Mouse (Mus musculus): ENCODE data around the gene Arl3. TPM values are rescaled to one million over a fixed set of nuclear protein-coding genes. Genes with fewer than 3 reads are reported as not detected.
A peak's percentile ranks its signal among the peaks of the same experiment; 100 is the strongest.

Gene Arl3
- total and polyA plus RNA-seq, 3 experiments, result 24.1 to 46.5 (median 45.3) TPM

- H3K4me3 ChIP-seq (replicated peaks in 1 of 3; ENCODE audit: low read depth in 2 of 3, low read length in 2 of 3, poor library complexity in 1 of 3), result peak overlapping the region in 1 of 3 experiments; percentile 16
- H3K4me1 ChIP-seq (ENCODE audit: control insufficient read depth in 1 of 2, insufficient read depth in 2 of 2), result peaks cover 30 to 66% of the 10 kb centered on the region in 2 experiments
- TF ChIP-seq TCF12 (IDR thresholded peaks at IDR 0.05; ENCODE audit: low read depth, low read length) (peak; percentile 96), JUN (IDR thresholded peaks at IDR 0.05; ENCODE audit: insufficient read depth, low read depth, low read length) (no peak), CHD2 (IDR thresholded peaks at IDR 0.05; ENCODE audit: low read length) (0 out of 2 replicates have a peak, but pooled peaks have one; percentile 31), ETS1 (conservative IDR thresholded peaks at IDR 0.05; ENCODE audit: low read depth, low read length) (peak; percentile 96), IRF4 (IDR thresholded peaks at IDR 0.05; ENCODE audit: low read depth, low read length) (no peak), ELF1 (IDR thresholded peaks at IDR 0.05; ENCODE audit: low read depth, low read length) (peak; percentile 62), ZMIZ1 (IDR thresholded peaks at IDR 0.05; ENCODE audit: low read depth, low read length) (peak; percentile 61), NELFE (IDR thresholded peaks at IDR 0.05; ENCODE audit: low read depth, low read length) (0 out of 2 replicates have a peak, but pooled peaks have one; percentile 15), RCOR1 (conservative IDR thresholded peaks at IDR 0.05; ENCODE audit: low read depth, low read length) (no peak), MAZ (IDR thresholded peaks at IDR 0.05; ENCODE audit: low read depth, low read length) (peak; percentile 25; the same call in 1 of the 2 replicates), MXI1 (IDR thresholded peaks at IDR 0.05; ENCODE audit: low read depth, low read length) (peak; percentile 44; the same call in 1 of the 2 replicates), POLR2A (IDR thresholded peaks at IDR 0.05; ENCODE audit: low read depth, low read length) (peak; percentile 64), MEF2A (IDR thresholded peaks at IDR 0.05; ENCODE audit: borderline replicate concordance, low read depth, low read length) (peak; percentile 60; the same call in 1 of the 2 replicates), UBTF (IDR thresholded peaks at IDR 0.05; ENCODE audit: low read depth, low read length) (no peak)
- H3K9me3 ChIP-seq (replicated peaks; ENCODE audit: low read length), result no peaks in the 10 kb centered on the region
- H3K36me3 ChIP-seq (replicated peaks in 1 of 2; ENCODE audit: control insufficient read depth in 1 of 2, insufficient read depth in 1 of 2, low read length in 1 of 2), result peaks cover 22 to 31% of the 10 kb centered on the region in 2 experiments
- DNase-seq (ENCODE audit: extremely low read depth), result peak; percentile 64
- H3K27me3 ChIP-seq (replicated peaks), result no peaks in the 10 kb centered on the region
- H3K27ac ChIP-seq (ENCODE audit: insufficient read depth, low read depth), result peak overlapping the region; percentile 79
- in situ Hi-C loops (cut with MboI; ENCODE audit: low pct_ligation_motif_present, low pct_unique_long_range_greater_than_20kb, low sequenced_read_pairs), result no loop called here
- H3K79me2 ChIP-seq (replicated peaks; ENCODE audit: control insufficient read depth, extremely low read depth, insufficient read depth, poor library complexity, severe bottlenecking), result no peaks in the 10 kb centered on the region
- peak overlapping the region; percentile 12; the same call in 1 of the 2 replicates for H3K9ac ChIP-seq (ENCODE audit: insufficient read depth, low read depth)
- H3K4me2 ChIP-seq (ENCODE audit: insufficient read depth, low read depth, poor library complexity, severe bottlenecking), result peak overlapping the region; percentile 75
- dilution Hi-C loops (cut with MboI; ENCODE audit: extremely low pct_ligation_motif_present, extremely low pct_unique_long_range_greater_than_20kb, low sequenced_read_pairs), result no loop called here
Measured at GRCm38 (mm10) chr19:46518352-46518787, 54.6 kb downstream of the Arl3 start.

- TF ChIP-seq TBP (conservative IDR thresholded peaks at IDR 0.05; ENCODE audit: low read depth, low read length) (no peak), TCF12 (IDR thresholded peaks at IDR 0.05; ENCODE audit: low read depth, low read length) (0 out of 2 replicates have a peak, but pooled peaks have one; percentile 10)
- peaks cover 28 to 37% of the 10 kb centered on the region in 2 experiments for H3K36me3 ChIP-seq (replicated peaks in 1 of 2; ENCODE audit: control insufficient read depth in 1 of 2, insufficient read depth in 1 of 2, low read length in 1 of 2)
- peaks cover 26 to 60% of the 10 kb centered on the region in 2 experiments for H3K4me1 ChIP-seq (ENCODE audit: control insufficient read depth in 1 of 2, insufficient read depth in 2 of 2)
- peak overlapping the region; percentile 4; the same call in 1 of the 2 replicates for H3K9ac ChIP-seq (ENCODE audit: insufficient read depth, low read depth)
- no peak for DNase-seq (ENCODE audit: extremely low read depth)
- H3K4me2 ChIP-seq (ENCODE audit: insufficient read depth, low read depth, poor library complexity, severe bottlenecking), result peak overlapping the region; percentile 75
- dilution Hi-C loops (cut with MboI; ENCODE audit: extremely low pct_ligation_motif_present, extremely low pct_unique_long_range_greater_than_20kb, low sequenced_read_pairs) (no loop called here), in situ Hi-C loops (cut with MboI; ENCODE audit: low pct_ligation_motif_present, low pct_unique_long_range_greater_than_20kb, low sequenced_read_pairs) (no loop called here)
- H3K9me3 ChIP-seq (replicated peaks; ENCODE audit: low read length), result no peaks in the 10 kb centered on the region
- H3K27me3 ChIP-seq (replicated peaks), result no peaks in the 10 kb centered on the region
- H3K4me3 ChIP-seq (replicated peaks in 1 of 3; ENCODE audit: low read depth in 2 of 3, low read length in 2 of 3, poor library complexity in 1 of 3), result no peak overlapping the region
- peak overlapping the region; percentile 79 for H3K27ac ChIP-seq (ENCODE audit: insufficient read depth, low read depth)
- H3K79me2 ChIP-seq (replicated peaks; ENCODE audit: control insufficient read depth, extremely low read depth, insufficient read depth, poor library complexity, severe bottlenecking), result no peaks in the 10 kb centered on the region
Measured at GRCm38 (mm10) chr19:46517529-46518351, 55.3 kb downstream of the Arl3 start.

Measured in CH12.LX (cell line).